Mouse (Mus musculus): Measurements from ENCODE around the gene Gm43518.

Gm43518 gene

DNA sequence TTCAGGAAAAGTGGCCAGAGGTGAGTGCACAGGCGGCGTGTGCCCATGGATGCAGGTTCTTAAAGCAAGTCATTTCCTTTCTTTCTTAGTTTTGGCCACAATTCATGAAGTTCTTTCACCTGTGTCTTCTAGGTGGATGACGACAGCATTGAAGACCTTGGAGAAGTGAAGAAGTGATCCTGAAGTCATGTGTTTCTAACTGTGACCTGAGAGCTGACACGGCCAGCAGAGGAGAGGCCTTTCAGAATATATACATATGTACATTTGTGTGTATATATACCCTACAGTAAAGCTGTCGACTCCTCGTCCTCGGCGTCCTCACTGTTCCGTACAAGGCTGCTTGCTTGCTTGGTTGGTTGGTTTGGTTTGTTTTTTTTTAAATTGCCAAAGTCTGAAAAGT, at the start of gene Gm43518:
Gene Gm43518 (plus strand): TSS at position 301 of the 400 bp plus-strand sequence.
- no peaks in the 10 kb centered on the region for H3K27me3 ChIP-seq (ENCODE audit: control insufficient read depth, insufficient read depth, low read length, poor library complexity, severe bottlenecking)
- peaks cover 19% of the 10 kb centered on the region; the same call in 1 of the 2 replicates for H3K36me3 ChIP-seq (ENCODE audit: control insufficient read depth, insufficient read depth, low read length, poor library complexity, severe bottlenecking)
- no peak for DNase-seq (ENCODE audit: low read depth, low spot score)

- no peaks in the 10 kb centered on the region for H3K27me3 ChIP-seq (ENCODE audit: control insufficient read depth, insufficient read depth, low read length, poor library complexity, severe bottlenecking)
Observed at GRCm38 (mm10) chr5:123878056-123878455, 49.2 kb upstream of the Gm43518 start.

GRCm38 (mm10) chr5:123879928-123880327, 47.3 kb upstream of the Gm43518 start, which contains the start of gene Hcar1:
Hcar1 (minus strand) TSS chr5:123880020.
- Histone ChIP-seq H3K36me3 (ENCODE audit: control insufficient read depth, insufficient read depth, low read length, poor library complexity, severe bottlenecking) (no peaks in the 10 kb centered on the region), H3K27me3 (ENCODE audit: control insufficient read depth, insufficient read depth, low read length, poor library complexity, severe bottlenecking) (no peaks in the 10 kb centered on the region)
- no peak for DNase-seq (ENCODE audit: low read depth, low spot score)

More at GRCm38 (mm10) chr5:123878056-123878455, 49.2 kb upstream of the Gm43518 start:
- DNase-seq (ENCODE audit: low read depth, low spot score), result no peak
- no peaks in the 10 kb centered on the region for H3K36me3 ChIP-seq (ENCODE audit: control insufficient read depth, insufficient read depth, low read length, poor library complexity, severe bottlenecking)

GRCm38 (mm10) chr5:123880778-123881177, 46.4 kb upstream of the Gm43518 start:
- Histone ChIP-seq H3K27me3 (ENCODE audit: control insufficient read depth, insufficient read depth, low read length, poor library complexity, severe bottlenecking) (no peaks in the 10 kb centered on the region), H3K36me3 (ENCODE audit: control insufficient read depth, insufficient read depth, low read length, poor library complexity, severe bottlenecking) (no peaks in the 10 kb centered on the region)
- no peak for DNase-seq (ENCODE audit: low read depth, low spot score)

GRCm38 (mm10) chr5:123883891-123884290, 43.3 kb upstream of the Gm43518 start:
- no peaks in the 10 kb centered on the region for H3K36me3 ChIP-seq (ENCODE audit: control insufficient read depth, insufficient read depth, low read length, poor library complexity, severe bottlenecking)
- DNase-seq (ENCODE audit: low read depth, low spot score), result no peak
- H3K27me3 ChIP-seq (ENCODE audit: control insufficient read depth, insufficient read depth, low read length, poor library complexity, severe bottlenecking), result no peaks in the 10 kb centered on the region

GRCm38 (mm10) chr5:123884332-123884731, 42.9 kb upstream of the Gm43518 start:
- no peak for DNase-seq (ENCODE audit: low read depth, low spot score)
- H3K36me3 ChIP-seq (ENCODE audit: control insufficient read depth, insufficient read depth, low read length, poor library complexity, severe bottlenecking), result no peaks in the 10 kb centered on the region

GRCm38 (mm10) chr5:123886365-123886764, 40.9 kb upstream of the Gm43518 start:
- no peaks in the 10 kb centered on the region for H3K27me3 ChIP-seq (ENCODE audit: control insufficient read depth, insufficient read depth, low read length, poor library complexity, severe bottlenecking)
- H3K36me3 ChIP-seq (ENCODE audit: control insufficient read depth, insufficient read depth, low read length, poor library complexity, severe bottlenecking), result no peaks in the 10 kb centered on the region
- DNase-seq (ENCODE audit: low read depth, low spot score), result no peak

More at GRCm38 (mm10) chr5:123884332-123884731, 42.9 kb upstream of the Gm43518 start:
- no peaks in the 10 kb centered on the region for H3K27me3 ChIP-seq (ENCODE audit: control insufficient read depth, insufficient read depth, low read length, poor library complexity, severe bottlenecking)

- H3K27me3 ChIP-seq (ENCODE audit: control insufficient read depth, insufficient read depth, low read length, poor library complexity, severe bottlenecking), result no peaks in the 10 kb centered on the region
- no peaks in the 10 kb centered on the region for H3K36me3 ChIP-seq (ENCODE audit: control insufficient read depth, insufficient read depth, low read length, poor library complexity, severe bottlenecking)
- DNase-seq (ENCODE audit: low read depth, low spot score), result no peak
Observed at GRCm38 (mm10) chr5:123890312-123890711, 36.9 kb upstream of the Gm43518 start.

GRCm38 (mm10) chr5:123890987-123891386, 36.2 kb upstream of the Gm43518 start:
- Histone ChIP-seq H3K27me3 (ENCODE audit: control insufficient read depth, insufficient read depth, low read length, poor library complexity, severe bottlenecking) (no peaks in the 10 kb centered on the region), H3K36me3 (ENCODE audit: control insufficient read depth, insufficient read depth, low read length, poor library complexity, severe bottlenecking) (no peaks in the 10 kb centered on the region)
- peak; percentile 29 for DNase-seq (ENCODE audit: low read depth, low spot score)

DNA sequence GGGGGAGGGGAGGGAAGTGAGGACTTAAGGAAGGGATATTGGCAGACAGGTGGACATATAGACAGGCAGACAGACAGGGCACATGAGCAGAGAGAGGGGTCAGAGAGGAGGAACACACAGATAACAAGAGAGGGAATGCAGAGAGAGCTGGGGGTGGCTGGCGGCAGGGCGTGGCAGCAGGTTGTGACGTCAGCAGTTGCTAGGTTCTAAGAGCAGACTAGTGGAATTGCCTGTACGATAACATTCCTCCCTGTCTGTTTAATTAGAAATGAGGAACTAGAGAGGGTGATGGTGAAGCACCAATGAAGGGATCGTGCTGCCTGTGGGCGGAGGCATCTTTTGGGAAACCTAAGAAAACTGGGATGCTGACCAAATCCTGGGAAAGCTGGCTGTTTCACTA, 35.5 kb upstream of the Gm43518 start:
- Histone ChIP-seq H3K27me3 (ENCODE audit: control insufficient read depth, insufficient read depth, low read length, poor library complexity, severe bottlenecking) (no peaks in the 10 kb centered on the region), H3K36me3 (ENCODE audit: control insufficient read depth, insufficient read depth, low read length, poor library complexity, severe bottlenecking) (no peaks in the 10 kb centered on the region)
- DNase-seq (ENCODE audit: low read depth, low spot score), result peak; percentile 83

- Histone ChIP-seq H3K36me3 (ENCODE audit: control insufficient read depth, insufficient read depth, low read length, poor library complexity, severe bottlenecking) (no peaks in the 10 kb centered on the region), H3K27me3 (ENCODE audit: control insufficient read depth, insufficient read depth, low read length, poor library complexity, severe bottlenecking) (no peaks in the 10 kb centered on the region)
- DNase-seq (ENCODE audit: low read depth, low spot score), result peak; percentile 46
Observed at GRCm38 (mm10) chr5:123893520-123893919, 33.7 kb upstream of the Gm43518 start.

GRCm38 (mm10) chr5:123896395-123896794, 30.8 kb upstream of the Gm43518 start:
- Histone ChIP-seq H3K36me3 (ENCODE audit: control insufficient read depth, insufficient read depth, low read length, poor library complexity, severe bottlenecking) (no peaks in the 10 kb centered on the region), H3K27me3 (ENCODE audit: control insufficient read depth, insufficient read depth, low read length, poor library complexity, severe bottlenecking) (no peaks in the 10 kb centered on the region)
- no peak for DNase-seq (ENCODE audit: low read depth, low spot score)

DNA sequence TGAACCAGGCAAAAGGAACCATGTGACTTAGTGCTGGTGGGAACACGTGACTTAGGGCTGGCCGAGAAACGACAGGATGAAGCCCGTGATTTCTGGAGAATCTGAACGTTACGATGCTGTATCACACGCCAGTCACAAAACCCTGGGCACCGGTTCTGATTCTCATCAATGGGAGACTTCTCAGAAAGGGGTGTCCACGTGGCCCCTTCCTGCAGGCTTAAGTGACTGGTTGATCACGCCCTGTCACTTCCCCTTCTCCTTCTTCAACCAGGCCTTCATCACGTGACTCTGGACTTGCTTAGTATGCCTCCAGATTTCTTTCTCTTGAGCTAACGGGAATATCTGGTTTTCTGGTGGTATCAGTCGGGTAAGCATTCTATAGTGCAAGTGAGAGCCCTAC, 29.9 kb upstream of the Gm43518 start:
- peak; percentile 61 for DNase-seq (ENCODE audit: low read depth, low spot score)
- no peaks in the 10 kb centered on the region for H3K36me3 ChIP-seq (ENCODE audit: control insufficient read depth, insufficient read depth, low read length, poor library complexity, severe bottlenecking)

DNA sequence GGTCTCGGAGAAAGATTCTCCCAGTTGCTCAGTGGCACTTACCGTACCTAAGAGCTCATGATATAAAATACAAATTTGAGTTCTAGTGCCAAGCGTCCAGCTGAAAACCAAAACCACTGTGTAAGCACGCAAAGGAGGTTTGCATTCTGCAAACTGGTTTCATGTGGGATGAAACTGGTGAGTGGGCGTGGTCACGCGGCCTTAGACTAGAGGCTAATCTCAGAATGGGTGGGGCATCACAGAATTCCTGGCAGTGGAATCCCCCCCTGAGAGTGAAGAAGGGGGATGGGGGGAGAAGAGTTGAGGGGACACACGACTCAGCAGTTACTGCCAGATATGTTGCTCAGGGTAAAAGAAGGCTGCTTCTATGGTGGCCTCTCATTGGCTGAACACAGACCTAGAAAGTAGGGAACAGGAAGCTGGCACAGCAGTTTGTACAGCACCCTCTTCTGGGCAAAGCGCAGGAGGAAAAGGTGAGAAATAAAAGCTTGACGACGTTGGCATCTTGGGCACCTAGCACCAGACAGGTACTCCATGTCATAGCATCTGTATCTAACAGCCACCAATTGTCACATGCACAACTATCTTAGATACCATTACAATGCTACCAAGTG, 23.1 kb upstream of the Gm43518 start:
- H3K36me3 ChIP-seq (ENCODE audit: control insufficient read depth, insufficient read depth, low read length, poor library complexity, severe bottlenecking), result 0 out of 2 replicates have a peak, but pooled peaks cover 1% of the 10 kb centered on the region

More for the DNA sequence above, 29.9 kb upstream of the Gm43518 start:
- no peaks in the 10 kb centered on the region for H3K27me3 ChIP-seq (ENCODE audit: control insufficient read depth, insufficient read depth, low read length, poor library complexity, severe bottlenecking)

DNA sequence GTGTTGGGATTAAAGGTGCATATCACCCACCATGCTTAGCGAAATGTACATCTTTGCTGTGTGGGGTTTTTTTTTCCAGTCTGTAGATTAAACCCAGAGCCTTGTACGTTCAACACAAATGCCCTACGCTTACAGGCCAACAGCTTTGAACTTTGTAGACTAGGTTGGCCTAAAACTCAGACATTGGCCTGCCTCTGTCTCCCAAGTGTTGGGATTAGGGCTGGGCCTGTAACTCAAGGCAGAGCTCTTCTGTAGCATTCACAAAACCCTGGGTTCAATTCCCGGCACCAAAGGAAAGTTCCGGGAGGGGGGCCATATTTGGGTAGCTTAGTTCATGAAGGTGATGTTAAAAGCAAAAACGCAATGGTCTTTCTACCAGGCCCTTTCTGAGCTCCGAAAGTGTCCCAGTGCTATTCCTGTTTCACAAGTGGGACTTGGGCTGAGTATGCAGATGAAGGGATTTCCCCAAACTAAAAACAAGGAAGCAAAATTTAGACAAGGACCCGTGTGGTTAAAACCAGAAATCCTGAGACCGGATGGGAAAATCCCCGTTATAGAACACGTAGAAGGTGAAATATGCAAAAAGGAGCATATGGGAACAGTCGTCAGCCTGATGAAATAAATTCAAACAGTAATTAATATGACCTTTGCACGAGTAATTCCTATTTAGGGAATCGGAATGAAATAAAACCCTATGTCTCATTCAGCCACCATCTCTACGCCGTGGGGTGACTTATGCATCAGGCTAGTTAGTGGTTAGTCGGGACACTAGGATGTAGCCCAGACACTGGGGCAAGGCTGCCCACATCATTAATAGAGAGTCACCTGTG, 20.9 kb upstream of the Gm43518 start:
- peaks cover 7% of the 10 kb centered on the region; the same call in 1 of the 2 replicates for H3K36me3 ChIP-seq (ENCODE audit: control insufficient read depth, insufficient read depth, low read length, poor library complexity, severe bottlenecking)
- DNase-seq (ENCODE audit: low read depth, low spot score), result peak; percentile 59

More for the DNA sequence above, 23.1 kb upstream of the Gm43518 start:
- H3K27me3 ChIP-seq (ENCODE audit: control insufficient read depth, insufficient read depth, low read length, poor library complexity, severe bottlenecking), result no peaks in the 10 kb centered on the region
- no peak for DNase-seq (ENCODE audit: low read depth, low spot score)

More for the DNA sequence above, 20.9 kb upstream of the Gm43518 start:
- H3K27me3 ChIP-seq (ENCODE audit: control insufficient read depth, insufficient read depth, low read length, poor library complexity, severe bottlenecking), result no peaks in the 10 kb centered on the region
